Mouse (Mus musculus): ENCODE results near the gene Ttc21b.
A peak's percentile ranks its signal among the peaks of the same experiment; 100 is the strongest.

Gene Ttc21b

GRCm38 (mm10) chr2:66171643-66172042 lies 84.8 kb downstream of the Ttc21b start:
- DNase-seq (ENCODE audit: low spot score), result peak; percentile 24

GRCm38 (mm10) chr2:66170721-66171120 lies 85.7 kb downstream of the Ttc21b start:
- DNase-seq (ENCODE audit: low spot score), result peak; percentile 92

DNA sequence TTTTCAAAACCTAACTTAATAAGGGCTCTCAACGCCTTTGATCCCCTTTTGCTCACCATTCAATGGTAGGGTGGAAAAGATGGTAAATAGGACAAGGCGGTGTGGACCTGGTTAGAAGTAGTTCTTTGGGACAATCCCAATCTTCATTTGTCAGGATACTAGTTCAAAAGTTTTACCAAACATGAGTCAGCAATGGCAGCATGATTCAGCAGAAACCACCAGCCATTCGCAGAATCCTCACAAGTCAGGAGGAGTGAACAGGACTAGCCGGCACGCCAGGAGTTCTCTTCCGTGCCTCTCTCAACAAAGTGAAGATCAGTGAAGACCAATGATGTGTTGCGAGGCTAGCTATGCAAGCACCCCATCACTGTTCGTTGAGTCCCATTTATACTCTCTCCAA lies 91.4 kb downstream of the Ttc21b start:
- no peak for DNase-seq (ENCODE audit: low spot score)

- no peak for DNase-seq (ENCODE audit: low spot score)
Observed at GRCm38 (mm10) chr2:66158140-66158915, 98.1 kb downstream of the Ttc21b start.

DNA sequence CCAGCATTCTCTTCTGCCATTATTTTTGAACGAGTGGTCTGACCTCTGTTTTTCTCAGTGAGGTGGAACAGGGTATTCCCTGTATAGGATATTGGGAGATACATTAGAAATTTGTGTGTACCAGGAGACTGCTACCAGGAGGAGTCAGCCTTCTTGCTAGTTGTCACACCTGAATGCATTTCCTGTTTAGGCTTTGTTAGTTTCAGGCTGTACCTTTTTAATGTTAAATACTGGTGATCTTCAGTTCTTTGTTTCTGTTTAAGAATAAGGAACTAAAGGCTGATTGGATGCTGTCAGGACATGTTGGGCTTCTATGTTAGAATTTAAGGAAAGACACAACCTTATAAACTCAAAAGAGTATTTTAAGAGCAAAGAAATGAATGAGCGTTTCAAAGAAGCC lies 105.0 kb downstream of the Ttc21b start:
- no peak for DNase-seq (ENCODE audit: low spot score)

GRCm38 (mm10) chr2:66150531-66150930 lies 105.9 kb downstream of the Ttc21b start:
- DNase-seq (ENCODE audit: low spot score), result no peak

DNA sequence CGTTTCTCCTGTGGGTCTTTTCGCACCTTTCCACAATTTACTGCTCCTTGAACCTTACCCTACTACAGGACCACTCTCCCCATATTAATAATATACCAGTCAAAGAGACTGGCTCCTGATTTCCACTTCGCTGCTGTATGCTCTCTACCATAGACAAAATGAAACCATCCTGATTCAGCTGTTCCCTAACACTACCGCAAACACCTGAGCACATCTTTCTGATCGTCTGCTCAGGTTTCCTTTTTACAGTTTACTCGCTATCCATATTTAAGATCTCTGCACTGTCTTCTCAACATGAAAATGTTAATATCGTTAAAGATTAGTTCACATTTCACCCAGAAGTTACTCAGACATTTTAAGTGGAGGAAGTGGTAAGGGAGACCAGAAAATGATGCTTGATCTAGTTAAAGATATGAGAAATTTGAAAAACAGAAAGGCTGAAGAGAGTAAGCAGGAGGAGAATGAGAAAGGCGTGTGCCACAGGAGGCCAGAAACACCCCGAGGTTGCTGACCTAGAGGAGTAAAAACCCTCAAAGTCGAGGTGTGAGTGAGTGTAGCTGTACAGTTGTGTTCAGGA lies 107.7 kb downstream of the Ttc21b start:
- DNase-seq (ENCODE audit: low spot score), result no peak

DNA sequence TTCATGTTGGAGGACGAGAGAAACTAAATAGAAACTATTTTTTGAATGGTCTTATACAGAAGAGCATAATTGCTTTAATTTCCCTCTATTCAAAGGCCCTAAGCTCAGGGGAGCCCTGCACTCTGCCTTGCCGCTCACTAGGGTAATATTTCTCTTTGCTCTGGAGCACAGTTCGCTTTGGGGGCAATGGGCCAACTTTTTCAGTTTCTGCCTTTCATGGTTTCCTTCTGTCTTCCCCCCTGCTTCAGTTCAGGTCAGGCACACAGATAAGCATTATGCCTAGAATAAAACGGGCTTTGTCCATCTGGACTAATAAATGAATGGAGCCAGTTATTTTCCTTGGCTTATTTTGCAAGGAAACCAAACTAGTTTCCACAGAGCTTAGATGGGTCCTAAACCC lies 109.9 kb downstream of the Ttc21b start:
- DNase-seq (ENCODE audit: low spot score), result no peak

GRCm38 (mm10) chr2:66144770-66145169 lies 111.6 kb downstream of the Ttc21b start:
- DNase-seq (ENCODE audit: low spot score), result no peak

- DNase-seq (ENCODE audit: low spot score), result no peak
Observed at GRCm38 (mm10) chr2:66143284-66143683, 113.1 kb downstream of the Ttc21b start.

DNA sequence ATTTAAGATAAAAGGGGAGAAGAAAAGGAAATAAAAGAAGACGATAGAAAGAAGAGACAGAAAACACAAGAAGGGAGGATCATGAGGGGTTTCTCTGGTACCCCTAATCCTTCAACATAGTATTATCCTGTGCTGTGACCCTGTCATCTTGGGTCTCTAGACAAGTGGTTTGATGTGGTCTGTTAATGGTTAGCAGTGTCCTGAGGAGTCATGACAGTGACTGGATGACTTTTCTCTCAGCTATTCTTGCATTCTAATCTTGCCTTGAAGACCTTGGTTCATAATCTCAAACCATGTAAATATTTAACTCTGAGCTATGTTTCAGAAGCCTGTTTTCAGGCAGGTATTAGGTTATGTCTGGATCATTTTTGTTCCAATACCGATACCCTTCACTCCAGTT lies 113.7 kb downstream of the Ttc21b start:
- DNase-seq (ENCODE audit: low spot score), result no peak

GRCm38 (mm10) chr2:66142268-66142667 lies 114.1 kb downstream of the Ttc21b start:
- no peak for DNase-seq (ENCODE audit: low spot score)

GRCm38 (mm10) chr2:66140246-66140645 lies 116.2 kb downstream of the Ttc21b start:
- DNase-seq (ENCODE audit: low spot score), result no peak

Data from MN1 (cell line).